Mouse (Mus musculus) Muller cell, postnatal 12 days (primary cell): Measurements from ENCODE around the gene Baat.
"Not testable (repeated sequence)": the region's sequence is repeated elsewhere in the genome, so short reads cannot be mapped to it uniquely, and the experiment has no call there.

Source experiments
- DNase-seq: peaks from one replicate; pipeline ENCODE4 v3.0.0-alpha.2; 2015; ENCODE audit errors: inconsistent ontology term

Baat gene

DNA sequence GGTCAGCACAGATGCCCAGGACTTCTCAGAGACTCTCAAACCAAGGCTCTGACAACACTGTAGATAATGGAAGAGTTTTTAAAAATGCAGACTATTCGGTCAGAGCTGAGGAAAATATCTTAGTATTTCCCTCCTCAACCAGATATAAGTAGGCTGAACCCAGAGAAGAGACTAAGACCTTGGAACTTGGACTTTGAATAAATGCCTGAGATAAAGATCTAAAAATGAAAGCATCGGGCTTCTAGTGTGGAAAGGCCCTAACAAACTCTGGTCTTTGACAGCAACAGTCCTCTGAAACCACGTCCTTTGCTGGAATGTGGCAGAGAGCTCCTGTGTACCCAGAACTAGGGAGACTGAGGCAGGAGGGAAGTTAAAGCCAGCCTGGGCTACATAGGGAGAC lies at the start of gene Baat:
Baat (minus strand) TSS at position 172 of the 400 bp plus-strand sequence.
- DNase-seq: no peak

DNA sequence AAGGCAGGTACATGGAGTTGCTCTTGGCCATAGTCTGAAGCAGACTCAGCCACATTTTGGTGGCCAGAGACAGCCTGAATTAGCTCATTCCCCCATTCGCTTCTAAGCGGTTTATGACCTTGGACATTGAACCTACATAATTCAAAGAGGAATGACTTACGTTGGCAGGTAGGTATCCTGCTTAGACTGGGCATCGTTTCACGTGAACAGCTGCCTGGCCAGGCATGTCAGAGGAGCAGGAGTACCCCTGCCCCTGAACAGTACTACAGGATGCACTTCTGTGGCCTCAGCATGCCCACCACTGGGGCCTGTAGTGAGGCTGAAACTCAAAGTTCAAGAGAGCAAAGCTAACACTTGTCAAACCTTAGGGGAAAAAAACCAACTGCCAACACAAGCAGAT lies 47.0 kb upstream of the Baat start:
- DNase-seq: no peak

DNA sequence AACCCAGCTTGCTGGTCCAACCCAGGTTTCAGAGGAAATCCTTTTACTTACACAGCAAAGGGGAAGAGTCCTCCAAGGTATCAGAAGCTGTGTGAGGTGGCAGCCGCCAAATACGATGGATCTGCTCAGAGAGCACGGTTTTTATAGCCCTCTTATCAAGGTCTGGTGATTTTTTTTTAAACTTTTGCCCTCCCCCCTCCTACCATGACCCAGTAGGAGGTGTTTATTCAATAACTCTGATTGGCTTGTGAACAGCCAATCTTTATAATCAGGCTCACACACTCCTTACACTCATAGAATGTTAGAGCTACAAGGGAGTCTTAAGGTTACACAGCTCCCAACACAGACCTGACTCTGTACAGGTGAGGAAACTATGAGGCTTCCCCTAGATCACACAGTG lies 43.0 kb upstream of the Baat start, which contains the start of gene Aldob:
Aldob (minus strand) TSS at position 164 of the 400 bp plus-strand sequence.
- DNase-seq: no peak

DNA sequence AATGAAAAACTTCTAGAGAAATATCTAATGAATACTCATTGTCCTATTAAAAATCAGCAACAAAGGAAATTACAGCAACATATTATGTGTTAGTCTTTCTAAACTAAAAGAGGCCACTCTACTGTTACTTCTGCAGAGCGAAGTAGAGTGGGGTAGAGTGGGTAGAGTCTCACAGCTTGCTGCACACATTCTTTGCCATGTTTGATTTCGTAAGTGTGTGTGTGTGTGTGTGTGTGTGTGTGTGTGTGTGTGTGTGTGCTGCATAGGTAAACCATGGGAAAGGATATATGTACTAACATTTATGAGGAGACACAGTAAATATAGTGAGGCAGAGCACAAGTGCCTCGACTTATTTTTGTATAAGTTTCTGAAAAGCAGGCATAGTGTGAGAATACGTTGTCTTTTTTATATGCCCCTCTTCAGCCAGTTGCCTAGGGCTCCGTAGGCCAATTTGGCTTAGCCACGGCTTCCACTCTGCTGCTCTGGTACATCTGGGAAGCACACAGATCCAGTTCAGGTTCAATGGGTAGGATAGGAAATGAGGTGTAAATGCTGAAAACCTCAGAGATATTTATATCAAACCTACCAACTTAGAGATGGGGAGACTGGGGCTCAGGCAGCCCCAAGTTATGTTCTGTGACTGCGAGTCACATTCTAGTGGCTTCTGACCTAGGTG lies 41.3 kb upstream of the Baat start:
- no peak for DNase-seq

DNA sequence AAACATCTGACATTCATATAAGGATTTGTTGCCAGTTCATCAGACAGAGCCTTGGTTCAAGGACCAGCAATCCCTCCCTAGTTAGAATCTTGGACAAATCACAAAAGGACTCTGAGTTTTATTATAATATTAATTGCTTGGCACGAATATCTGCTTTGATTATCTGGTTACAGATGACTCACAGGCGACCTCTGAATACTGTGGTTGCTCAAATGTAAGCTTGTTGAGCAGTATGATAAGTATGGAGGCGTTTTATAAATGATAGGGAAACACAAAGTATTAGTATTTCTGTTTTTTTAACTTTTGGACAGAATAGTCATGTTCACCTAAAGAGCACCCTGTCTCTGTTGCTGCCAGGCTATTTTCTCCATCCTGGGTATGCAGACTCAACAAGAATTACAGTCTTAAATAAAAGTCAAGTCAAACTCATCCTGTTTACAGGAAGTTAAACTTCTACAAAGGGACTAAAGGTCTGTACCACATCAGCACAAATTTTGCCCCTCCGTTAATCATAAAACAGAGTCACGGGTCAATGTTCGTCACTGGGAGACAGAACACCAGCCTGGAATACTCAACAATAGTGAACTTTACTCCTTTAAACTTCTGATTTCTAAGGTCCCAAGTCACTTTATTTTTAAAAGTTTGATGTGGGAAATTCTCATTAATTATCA lies 40.7 kb upstream of the Baat start:
- DNase-seq: peak; percentile 50

DNA sequence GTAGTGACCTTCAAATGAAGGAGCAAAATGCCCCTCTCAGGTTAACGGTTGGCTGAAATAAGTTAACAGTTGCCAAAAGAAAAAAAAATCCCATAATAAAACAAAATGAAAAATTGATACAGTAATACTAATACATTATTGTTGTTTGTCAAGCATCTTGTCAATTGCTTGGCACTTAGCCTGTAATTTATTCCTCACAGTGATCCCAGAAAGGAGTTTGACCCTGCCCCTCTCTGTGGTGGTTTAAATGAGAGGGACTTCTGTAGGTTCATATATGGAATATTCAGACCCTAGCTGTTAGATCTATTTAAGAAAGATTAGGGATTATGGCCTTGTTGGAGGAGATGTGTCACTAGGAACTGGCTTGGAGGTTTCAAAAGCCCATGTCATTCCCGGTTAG lies 39.7 kb upstream of the Baat start:
- DNase-seq: no peak

DNA sequence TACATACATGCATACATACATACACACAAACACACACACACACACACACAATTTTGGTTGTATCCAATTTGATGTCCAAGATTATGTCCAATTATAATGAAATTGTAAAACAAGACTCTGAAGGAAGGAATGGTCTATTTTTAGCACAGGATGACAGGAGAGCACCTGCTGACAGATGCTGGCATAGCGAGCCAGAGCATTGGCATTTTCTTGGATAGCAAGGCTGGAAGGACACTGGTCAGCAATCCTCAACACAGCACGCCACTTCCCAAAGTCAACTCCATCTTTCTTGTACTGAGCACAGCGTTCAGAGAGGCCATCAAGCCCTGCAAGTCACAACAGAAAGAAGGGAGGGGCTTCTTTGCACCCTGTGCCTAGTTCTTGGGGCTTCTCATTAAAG lies 34.6 kb upstream of the Baat start:
- no peak for DNase-seq

DNA sequence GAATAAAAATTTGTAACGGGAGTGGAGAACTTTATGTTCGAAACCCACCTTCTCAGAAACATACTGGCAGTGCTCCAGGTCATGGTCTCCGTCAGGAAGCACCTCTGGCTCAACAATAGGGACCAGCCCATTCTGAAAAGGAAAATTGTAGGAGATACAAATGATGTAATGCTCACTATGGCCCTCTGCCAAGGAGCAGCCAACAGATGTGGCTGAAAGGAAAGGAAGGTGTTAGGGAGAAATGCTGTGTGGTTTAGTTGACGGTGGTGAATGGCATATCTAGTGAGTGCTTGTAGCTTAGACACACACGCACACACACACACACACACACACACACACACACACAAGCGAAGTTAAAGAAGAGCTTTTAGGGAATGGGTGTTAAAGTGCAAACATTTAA lies 33.3 kb upstream of the Baat start:
- no peak for DNase-seq

DNA sequence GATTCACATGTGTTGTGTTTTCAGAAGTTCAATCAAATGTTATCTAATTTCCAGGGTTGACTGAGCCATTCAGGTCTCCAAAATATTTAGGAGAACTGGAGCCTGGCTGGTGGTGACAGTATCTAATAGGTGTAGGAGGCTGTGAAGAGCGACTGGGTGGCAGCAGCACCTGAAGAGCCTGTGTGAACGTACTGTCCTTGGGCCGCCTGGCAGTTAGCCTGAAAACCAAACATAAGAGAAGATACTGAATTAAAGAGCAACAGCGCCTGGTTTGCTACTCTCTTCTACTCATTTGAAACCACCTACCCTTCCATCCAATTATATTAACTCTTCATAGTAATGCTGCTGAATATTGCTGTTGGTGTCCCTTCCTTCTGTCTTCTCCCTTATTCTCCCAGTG lies 30.3 kb upstream of the Baat start:
- DNase-seq: no peak

DNA sequence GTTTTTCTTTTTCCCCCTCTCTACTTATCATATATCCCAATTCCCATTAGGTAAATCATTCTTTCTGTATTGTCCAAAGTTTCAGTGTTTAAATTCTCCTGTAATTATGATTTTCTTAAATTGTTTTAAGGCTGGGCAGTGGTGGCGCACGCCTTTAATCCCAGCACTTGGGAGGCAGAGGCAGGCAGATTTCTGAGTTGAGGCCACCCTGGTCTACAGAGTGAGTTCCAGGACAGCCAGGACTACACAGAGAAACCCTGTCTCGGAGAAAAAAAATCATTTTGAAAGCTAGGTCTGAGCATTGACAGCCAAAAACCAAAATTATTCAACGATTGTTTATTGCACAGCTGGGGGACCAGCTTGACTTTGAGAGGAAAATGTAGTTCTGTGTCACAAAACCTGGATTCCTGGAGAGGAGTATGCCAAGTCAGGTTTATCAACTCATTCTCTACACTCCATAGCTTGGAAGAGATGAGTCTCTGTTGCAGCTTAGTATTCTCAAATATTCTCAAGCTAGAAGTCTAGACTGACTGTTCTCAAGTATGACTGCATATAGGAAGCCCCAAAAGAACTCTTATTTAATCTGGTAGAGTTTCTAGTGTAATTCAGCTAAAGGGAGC lies 29.4 kb upstream of the Baat start:
- no peak for DNase-seq

DNA sequence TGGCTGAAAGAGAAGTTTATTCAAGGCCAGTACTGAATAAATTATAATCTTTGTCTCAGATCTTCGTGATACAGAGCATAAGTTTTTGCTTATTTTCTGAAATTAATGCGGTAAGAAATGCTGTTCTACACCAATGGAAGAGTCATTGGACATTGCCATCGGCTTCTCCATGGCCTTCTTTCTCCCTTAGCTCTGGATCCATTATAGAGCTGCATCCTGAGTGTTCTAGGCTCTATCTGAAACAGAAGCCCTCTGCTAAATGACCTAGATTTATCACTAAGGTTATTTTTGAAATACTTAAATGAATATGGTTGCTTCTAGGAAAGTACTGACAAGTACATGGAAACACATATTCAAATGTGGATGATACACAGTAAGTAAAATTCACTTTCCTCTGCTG lies 28.7 kb upstream of the Baat start:
- DNase-seq: no peak

DNA sequence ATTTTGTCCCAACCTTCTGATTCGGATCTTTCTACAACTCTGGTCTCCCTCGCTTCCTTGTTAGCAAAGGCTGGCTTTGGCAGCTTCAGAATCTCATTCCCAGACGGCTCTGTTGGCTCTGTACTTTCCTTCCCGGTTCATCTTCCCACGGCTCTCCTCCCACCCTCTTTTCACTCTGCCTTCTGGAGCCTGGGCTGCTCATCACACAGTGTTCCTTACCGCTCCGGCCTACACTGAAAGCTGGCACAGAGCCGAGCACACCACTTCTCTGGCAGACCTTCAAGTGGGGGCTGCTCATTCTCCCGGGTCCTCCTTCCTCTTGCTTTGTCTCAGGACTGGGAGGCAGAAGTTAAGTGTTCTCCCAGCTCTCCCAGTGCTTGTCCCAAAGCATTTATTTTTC lies 16.2 kb upstream of the Baat start:
- DNase-seq: no peak

DNA sequence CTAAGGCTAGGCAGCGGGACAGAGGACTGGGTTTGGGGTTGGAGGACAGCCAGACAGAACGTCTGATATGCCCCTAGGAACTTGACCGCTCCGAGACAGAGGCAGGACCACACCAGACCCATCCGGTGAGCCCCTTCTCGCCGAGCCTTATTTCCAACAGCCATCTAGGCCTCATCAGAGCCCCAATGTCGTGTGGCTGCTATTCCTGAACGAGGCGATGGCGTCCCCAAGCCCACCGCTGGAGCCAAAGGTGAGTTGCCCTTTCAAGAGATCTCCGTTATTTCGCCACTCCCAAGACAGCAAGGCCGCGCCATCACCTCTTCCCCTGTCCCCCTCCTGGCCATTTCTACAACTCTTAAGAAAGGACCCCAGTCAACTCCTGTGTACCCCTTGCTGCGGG lies 15.0 kb upstream of the Baat start:
- no peak for DNase-seq

DNA sequence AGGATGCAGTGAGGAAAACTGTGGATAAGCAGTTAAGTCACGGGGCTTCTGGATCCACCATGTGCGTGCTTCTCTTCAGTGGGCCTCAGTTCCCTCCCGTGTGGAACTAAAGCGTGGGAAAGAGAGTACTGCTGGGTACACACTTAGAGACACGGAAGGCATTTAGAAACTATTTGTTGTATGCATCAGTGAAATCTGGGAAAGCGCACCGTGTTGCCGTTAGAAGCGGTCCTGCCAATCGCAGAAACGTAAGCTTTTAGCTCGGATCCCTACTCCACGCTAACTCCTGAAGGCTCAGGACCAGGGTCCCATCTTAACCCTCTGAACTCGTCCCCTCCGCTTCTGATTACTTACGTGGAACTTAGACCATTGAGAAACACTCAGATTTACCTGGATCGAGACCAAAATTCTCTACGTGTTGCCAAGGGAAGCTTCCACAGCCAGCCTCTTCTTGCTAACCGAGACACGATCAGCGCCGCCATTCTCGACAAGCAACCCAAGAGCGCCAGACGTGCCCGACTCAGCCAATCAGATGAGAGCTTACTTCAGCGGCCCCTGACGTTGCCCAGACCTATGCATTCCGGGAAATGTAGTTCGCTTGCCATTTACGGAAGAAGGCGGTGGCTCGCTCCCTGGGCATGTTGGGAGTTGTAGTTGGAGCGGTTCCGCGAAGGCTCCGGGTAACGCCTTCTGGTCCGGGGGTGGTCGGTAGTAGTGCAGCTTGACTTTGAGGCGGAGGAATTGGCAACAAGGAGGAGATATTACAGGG lies 14.4 kb upstream of the Baat start, which contains the start of the genes Mrpl50 and Zfp189:
Mrpl50 (minus strand) TSS at position 522 of the 769 bp plus-strand sequence.
Zfp189 (plus strand) TSS at position 605 of the 769 bp plus-strand sequence.
- DNase-seq: peak; percentile 93

DNA sequence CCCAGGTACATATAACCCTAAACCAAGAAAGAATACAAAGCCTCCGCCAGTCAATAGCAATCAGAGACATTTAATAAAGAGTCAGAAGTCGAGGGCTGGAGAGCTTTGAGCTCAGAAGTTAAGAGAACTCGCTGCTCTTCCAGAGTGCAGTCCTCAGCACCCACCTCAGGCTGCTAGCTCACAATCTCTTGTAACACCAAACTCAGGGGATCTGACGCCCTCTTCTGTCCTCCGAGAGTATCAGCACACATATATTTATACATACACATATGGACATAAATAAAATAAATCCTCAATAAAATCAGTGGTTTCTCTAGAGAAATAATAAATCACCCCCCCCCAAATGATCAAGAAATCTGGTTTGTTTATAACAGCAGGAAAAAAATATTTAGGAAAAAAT lies 13.1 kb upstream of the Baat start:
- no peak for DNase-seq

DNA sequence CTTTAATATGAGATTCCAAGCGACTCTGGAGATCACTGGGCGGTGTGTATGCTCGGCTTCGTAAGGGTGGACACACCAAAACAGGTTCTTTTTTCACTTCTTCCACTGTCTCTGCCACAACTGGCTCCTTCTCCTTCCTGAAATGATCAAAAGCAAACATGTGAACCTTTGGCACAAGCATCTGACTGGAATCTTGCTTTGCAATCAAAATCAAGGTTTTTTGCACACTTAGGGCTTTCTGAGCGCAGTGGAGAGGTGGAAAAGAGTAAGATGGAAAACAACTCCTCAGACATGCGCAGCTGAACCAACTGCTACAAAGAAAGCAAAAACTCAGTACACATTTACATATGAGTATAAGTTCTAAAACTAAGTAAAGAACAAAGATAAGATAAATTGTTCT lies 8.1 kb upstream of the Baat start:
- DNase-seq: no peak

DNA sequence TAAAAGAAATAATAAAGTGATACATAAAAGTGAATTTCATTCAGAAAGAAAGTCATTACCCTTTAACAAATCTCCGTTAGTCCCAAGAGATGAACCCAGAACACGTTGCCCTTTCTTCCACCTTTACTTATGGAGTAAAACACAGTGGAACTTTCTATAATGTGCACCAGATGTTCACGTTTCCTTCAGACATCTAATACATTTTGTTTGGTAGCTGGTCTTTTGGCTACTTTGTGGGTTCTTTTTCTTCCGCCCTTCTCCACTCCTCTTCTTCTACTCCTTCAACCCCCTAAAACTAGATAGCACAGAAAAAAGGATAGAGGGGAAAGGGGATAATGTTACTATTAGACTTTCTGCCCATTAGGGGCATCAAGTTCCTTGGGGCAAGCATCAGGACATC lies 6.3 kb upstream of the Baat start:
- no peak for DNase-seq

DNA sequence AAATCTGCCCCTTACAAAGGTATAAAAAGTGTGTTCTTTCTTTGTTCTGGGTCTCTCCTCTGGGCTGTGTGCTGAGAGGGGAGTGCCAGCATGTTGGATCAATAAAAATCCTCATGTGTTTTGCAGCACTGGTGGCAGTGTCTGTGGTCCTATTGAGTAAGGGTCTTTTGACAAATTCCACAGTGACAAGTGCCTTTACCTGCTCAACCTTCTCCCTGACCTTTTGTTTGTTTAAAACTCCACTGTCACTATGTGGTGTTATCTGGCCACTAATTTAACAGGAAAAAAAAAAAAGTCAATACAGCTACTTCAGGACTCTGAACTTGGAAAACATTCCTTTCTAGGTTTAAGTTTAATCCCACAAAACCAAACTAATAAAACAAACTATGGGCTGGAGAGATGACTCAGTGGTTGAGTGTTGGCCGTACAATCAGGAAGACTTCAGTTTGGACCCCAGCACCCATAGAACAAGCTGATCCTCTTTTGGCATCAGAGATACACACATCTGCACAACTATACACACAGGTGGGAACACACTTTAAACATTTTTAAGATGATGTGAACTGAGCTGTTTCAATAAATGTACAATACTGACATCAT lies 4.0 kb upstream of the Baat start:
- DNase-seq: not testable (repeated sequence)

DNA sequence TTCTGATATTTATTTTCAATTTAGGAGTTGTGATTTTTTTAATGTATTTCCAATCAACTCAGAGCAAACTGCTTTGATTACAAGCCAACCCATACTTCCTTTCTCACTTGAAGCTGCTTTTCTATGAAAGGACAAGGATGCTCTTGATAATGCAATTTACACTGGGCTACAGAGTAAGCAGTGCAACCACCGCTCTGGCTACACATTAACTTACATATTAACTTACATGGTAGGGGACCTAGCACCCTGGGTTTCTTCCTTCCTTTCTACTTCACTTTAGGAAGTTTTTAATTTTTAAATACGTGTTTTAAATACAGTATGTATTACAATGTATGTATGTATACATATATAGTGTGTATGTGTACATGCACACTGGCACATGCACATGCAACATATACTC lies 2.8 kb upstream of the Baat start:
- no peak for DNase-seq

DNA sequence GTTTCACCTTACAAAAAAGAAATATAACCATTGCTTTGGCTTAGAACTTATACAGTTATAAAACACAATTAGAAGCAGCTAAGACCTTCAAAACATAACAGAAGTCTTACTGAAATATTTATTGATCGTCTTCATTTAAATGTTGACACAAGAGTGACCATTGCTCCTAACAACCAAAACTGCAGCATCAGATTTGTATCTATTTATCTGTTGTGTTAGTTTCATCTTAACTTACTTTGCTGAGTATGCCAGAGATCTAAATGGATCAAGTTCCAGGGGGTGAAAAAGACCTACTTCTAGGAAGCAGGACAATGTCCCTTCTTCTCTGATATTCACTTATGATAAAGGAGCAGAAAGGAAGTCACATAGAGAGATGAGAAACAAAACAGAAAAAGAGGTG lies 2.8 kb downstream of the Baat start:
- no peak for DNase-seq

DNA sequence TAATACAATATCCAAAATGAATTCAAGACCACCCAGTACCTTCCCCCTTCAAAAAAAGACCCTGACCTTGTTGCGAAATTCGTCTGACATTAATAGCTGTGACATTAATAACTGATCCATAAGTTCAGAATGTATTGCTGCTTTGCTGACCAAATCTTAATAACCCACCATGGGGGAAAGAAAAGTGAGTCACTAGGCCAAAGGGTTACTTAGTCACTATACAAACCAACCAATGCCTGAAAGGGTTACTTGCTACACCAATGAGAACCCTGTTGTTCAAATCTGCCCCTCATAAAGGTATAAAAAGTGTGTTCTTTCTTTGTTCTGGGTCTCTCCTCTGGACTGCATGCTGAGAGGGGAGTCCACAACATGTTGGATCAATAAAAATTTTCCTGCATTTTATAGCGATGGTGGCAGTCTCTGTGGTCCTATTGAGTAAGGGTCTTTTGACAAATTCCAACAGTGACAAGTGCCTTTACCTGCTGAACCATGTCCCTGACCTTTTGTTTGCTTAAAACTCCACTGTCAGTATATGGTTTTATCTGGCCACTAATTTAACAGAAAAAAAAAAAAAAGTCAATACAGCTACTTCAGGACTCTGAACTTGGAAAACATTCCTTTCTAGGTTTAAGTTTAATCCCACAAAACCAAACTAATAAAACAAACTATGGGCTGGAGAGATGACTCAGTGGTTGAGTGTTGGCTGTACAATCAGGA lies 20.3 kb downstream of the Baat start:
- DNase-seq: not testable (repeated sequence)
